Mouse (Mus musculus): ENCODE measurements around the gene Ehd2. TPM values are rescaled to one million over a fixed set of nuclear protein-coding genes. Genes with fewer than 3 reads are reported as not detected.

Gene Ehd2
- polyA plus RNA-seq, 1 experiment from 2014 or later: 3.9 TPM

- peaks cover 49% of the 10 kb centered on the region for H3K4me1 ChIP-seq (replicated peaks)
- DNase-seq: no peak
- no peak overlapping the region for H3K9ac ChIP-seq
- H3K27ac ChIP-seq: no peak overlapping the region
- ATAC-seq (ENCODE audit: low read depth): no peak
- 0 out of 2 replicates have a peak, but pooled peaks cover 7% of the 10 kb centered on the region for H3K36me3 ChIP-seq
- H3K4me2 ChIP-seq: no peak overlapping the region
- 74% methylated on average over 5 of the region's 5 CpGs for WGBS (ENCODE audit: insufficient replicate concordance)
- H3K27me3 ChIP-seq: peaks cover 16% of the 10 kb centered on the region
- no peak overlapping the region for H3K4me3 ChIP-seq (replicated peaks)
- H3K9me3 ChIP-seq (replicated peaks): peaks cover 3% of the 10 kb centered on the region; the same call in 1 of the 2 replicates
Observed at GRCm38 (mm10) chr7:15956143-15956542, 11.2 kb downstream of the Ehd2 start.

- WGBS (ENCODE audit: insufficient replicate concordance): 9% methylated on average over 7 of the region's 7 CpGs
- Histone ChIP-seq H3K27me3 (peaks cover 18% of the 10 kb centered on the region), H3K4me1 (replicated peaks) (peaks cover 55% of the 10 kb centered on the region), H3K36me3 (0 out of 2 replicates have a peak, but pooled peaks cover 7% of the 10 kb centered on the region), H3K27ac (peak overlapping the region; percentile 69; the same call in 1 of the 2 replicates), H3K4me2 (peak overlapping the region; percentile 78), H3K9me3 (replicated peaks) (peaks cover 3% of the 10 kb centered on the region; the same call in 1 of the 2 replicates), H3K9ac (peak overlapping the region; percentile 60), H3K4me3 (replicated peaks) (peak overlapping the region; percentile 51)
- no peak for ATAC-seq (ENCODE audit: low read depth)
- no peak for DNase-seq
Observed at GRCm38 (mm10) chr7:15955509-15955908, 11.9 kb downstream of the Ehd2 start.

GRCm38 (mm10) chr7:15954978-15955443 lies 12.4 kb downstream of the Ehd2 start:
- Histone ChIP-seq H3K27ac (peak overlapping the region; percentile 69), H3K4me1 (replicated peaks) (peaks cover 60% of the 10 kb centered on the region), H3K9me3 (replicated peaks) (peaks cover 3% of the 10 kb centered on the region; the same call in 1 of the 2 replicates), H3K27me3 (peaks cover 22% of the 10 kb centered on the region), H3K36me3 (0 out of 2 replicates have a peak, but pooled peaks cover 7% of the 10 kb centered on the region), H3K9ac (peak overlapping the region; percentile 60), H3K4me2 (peak overlapping the region; percentile 78), H3K4me3 (replicated peaks) (peak overlapping the region; percentile 51)
- DNase-seq: peak; percentile 74
- WGBS (ENCODE audit: insufficient replicate concordance): 4% methylated on average over 21 of the region's 21 CpGs
- ATAC-seq (ENCODE audit: low read depth): peak; percentile 62

- Histone ChIP-seq H3K4me3 (replicated peaks) (peak overlapping the region; percentile 51; the same call in 1 of the 2 replicates), H3K4me2 (peak overlapping the region; percentile 78)
- DNase-seq: peak; percentile 37
Observed at GRCm38 (mm10) chr7:15954436-15954835, 12.9 kb downstream of the Ehd2 start.

GRCm38 (mm10) chr7:15953307-15954074 lies 13.9 kb downstream of the Ehd2 start:
- Histone ChIP-seq H3K4me3 (replicated peaks) (no peak overlapping the region), H3K27ac (peak overlapping the region; percentile 69), H3K9ac (no peak overlapping the region), H3K4me1 (replicated peaks) (peaks cover 76% of the 10 kb centered on the region), H3K36me3 (0 out of 2 replicates have a peak, but pooled peaks cover 7% of the 10 kb centered on the region), H3K27me3 (peaks cover 25% of the 10 kb centered on the region), H3K4me2 (0 out of 2 replicates have a peak overlapping the region, but pooled peaks have one; percentile 78), H3K9me3 (replicated peaks) (peaks cover 3% of the 10 kb centered on the region; the same call in 1 of the 2 replicates)
- WGBS (ENCODE audit: insufficient replicate concordance): 40% methylated on average over 13 of the region's 13 CpGs
- ATAC-seq (ENCODE audit: low read depth): no peak
- DNase-seq: peak; percentile 43

More at GRCm38 (mm10) chr7:15954436-15954835, 12.9 kb downstream of the Ehd2 start:
- ATAC-seq (ENCODE audit: low read depth): peak; percentile 71
- H3K9me3 ChIP-seq (replicated peaks): peaks cover 3% of the 10 kb centered on the region; the same call in 1 of the 2 replicates
- peak overlapping the region; percentile 69 for H3K27ac ChIP-seq
- H3K9ac ChIP-seq: 0 out of 2 replicates have a peak overlapping the region, but pooled peaks have one; percentile 60
- H3K36me3 ChIP-seq: 0 out of 2 replicates have a peak, but pooled peaks cover 7% of the 10 kb centered on the region
- peaks cover 25% of the 10 kb centered on the region for H3K27me3 ChIP-seq
- H3K4me1 ChIP-seq (replicated peaks): peaks cover 66% of the 10 kb centered on the region
- WGBS (ENCODE audit: insufficient replicate concordance): 23% methylated on average over 7 of the region's 7 CpGs

GRCm38 (mm10) chr7:15952416-15952815 lies 15.0 kb downstream of the Ehd2 start:
- ATAC-seq (ENCODE audit: low read depth) (peak; percentile 85), DNase-seq (peak; percentile 82)
- 24% methylated on average over 3 of the region's 3 CpGs for WGBS (ENCODE audit: insufficient replicate concordance)
- peaks cover 21% of the 10 kb centered on the region for H3K27me3 ChIP-seq
- peaks cover 86% of the 10 kb centered on the region for H3K4me1 ChIP-seq (replicated peaks)
- H3K9ac ChIP-seq: peak overlapping the region; percentile 40; the same call in 1 of the 2 replicates
- H3K27ac ChIP-seq: peak overlapping the region; percentile 69
- H3K4me3 ChIP-seq (replicated peaks): no peak overlapping the region
- H3K4me2 ChIP-seq: peak overlapping the region; percentile 25
- 0 out of 2 replicates have a peak, but pooled peaks cover 7% of the 10 kb centered on the region for H3K36me3 ChIP-seq
- peaks cover 3% of the 10 kb centered on the region; the same call in 1 of the 2 replicates for H3K9me3 ChIP-seq (replicated peaks)

GRCm38 (mm10) chr7:15950008-15950407 lies 17.4 kb downstream of the Ehd2 start:
- no peak overlapping the region for H3K9ac ChIP-seq
- no peak overlapping the region for H3K4me3 ChIP-seq (replicated peaks)
- DNase-seq (no peak), ATAC-seq (ENCODE audit: low read depth) (no peak)
- H3K4me2 ChIP-seq: no peak overlapping the region
- H3K27ac ChIP-seq: no peak overlapping the region
- H3K27me3 ChIP-seq: peaks cover 9% of the 10 kb centered on the region; the same call in 1 of the 2 replicates
- peaks cover 3% of the 10 kb centered on the region; the same call in 1 of the 2 replicates for H3K36me3 ChIP-seq
- peaks cover 91% of the 10 kb centered on the region for H3K4me1 ChIP-seq (replicated peaks)
- peaks cover 3% of the 10 kb centered on the region; the same call in 1 of the 2 replicates for H3K9me3 ChIP-seq (replicated peaks)
- WGBS (ENCODE audit: insufficient replicate concordance): 78% methylated on average over 15 of the region's 15 CpGs

- Histone ChIP-seq H3K4me1 (replicated peaks) (peaks cover 91% of the 10 kb centered on the region), H3K27me3 (peaks cover 9% of the 10 kb centered on the region; the same call in 1 of the 2 replicates), H3K36me3 (peaks cover 10% of the 10 kb centered on the region), H3K4me2 (peak overlapping the region; percentile 75), H3K4me3 (replicated peaks) (no peak overlapping the region), H3K9ac (no peak overlapping the region), H3K9me3 (replicated peaks) (peaks cover 3% of the 10 kb centered on the region; the same call in 1 of the 2 replicates), H3K27ac (no peak overlapping the region)
- DNase-seq: no peak
- 34% methylated on average over 7 of the region's 7 CpGs for WGBS (ENCODE audit: insufficient replicate concordance)
- no peak for ATAC-seq (ENCODE audit: low read depth)
Observed at GRCm38 (mm10) chr7:15949216-15949790, 18.1 kb downstream of the Ehd2 start.

GRCm38 (mm10) chr7:15948381-15948941 lies 18.9 kb downstream of the Ehd2 start:
- Histone ChIP-seq H3K4me3 (replicated peaks) (peak overlapping the region; percentile 44), H3K36me3 (peaks cover 18% of the 10 kb centered on the region), H3K4me2 (peak overlapping the region; percentile 75), H3K4me1 (replicated peaks) (peaks cover 88% of the 10 kb centered on the region), H3K9ac (peak overlapping the region; percentile 70), H3K9me3 (replicated peaks) (peaks cover 3% of the 10 kb centered on the region; the same call in 1 of the 2 replicates), H3K27me3 (peaks cover 9% of the 10 kb centered on the region; the same call in 1 of the 2 replicates), H3K27ac (peak overlapping the region; percentile 87)
- 3% methylated on average over 23 of the region's 23 CpGs for WGBS (ENCODE audit: insufficient replicate concordance)
- ATAC-seq (ENCODE audit: low read depth) (peak; percentile 65), DNase-seq (peak; percentile 79)

GRCm38 (mm10) chr7:15947653-15948260 lies 19.6 kb downstream of the Ehd2 start:
- H3K4me3 ChIP-seq (replicated peaks): no peak overlapping the region
- no peaks in the 10 kb centered on the region for H3K9me3 ChIP-seq (replicated peaks)
- H3K36me3 ChIP-seq: peaks cover 22% of the 10 kb centered on the region
- peak overlapping the region; percentile 87 for H3K27ac ChIP-seq
- peaks cover 9% of the 10 kb centered on the region; the same call in 1 of the 2 replicates for H3K27me3 ChIP-seq
- H3K9ac ChIP-seq: 0 out of 2 replicates have a peak overlapping the region, but pooled peaks have one; percentile 70
- DNase-seq (no peak), ATAC-seq (ENCODE audit: low read depth) (no peak)
- H3K4me2 ChIP-seq: peak overlapping the region; percentile 75
- WGBS (ENCODE audit: insufficient replicate concordance): 25% methylated on average over 4 of the region's 4 CpGs
- H3K4me1 ChIP-seq (replicated peaks): peaks cover 84% of the 10 kb centered on the region

Measured in liver, embryonic 13.5 days (tissue).